Mouse (Mus musculus): ENCODE results near the gene Tyw5.

DNA sequence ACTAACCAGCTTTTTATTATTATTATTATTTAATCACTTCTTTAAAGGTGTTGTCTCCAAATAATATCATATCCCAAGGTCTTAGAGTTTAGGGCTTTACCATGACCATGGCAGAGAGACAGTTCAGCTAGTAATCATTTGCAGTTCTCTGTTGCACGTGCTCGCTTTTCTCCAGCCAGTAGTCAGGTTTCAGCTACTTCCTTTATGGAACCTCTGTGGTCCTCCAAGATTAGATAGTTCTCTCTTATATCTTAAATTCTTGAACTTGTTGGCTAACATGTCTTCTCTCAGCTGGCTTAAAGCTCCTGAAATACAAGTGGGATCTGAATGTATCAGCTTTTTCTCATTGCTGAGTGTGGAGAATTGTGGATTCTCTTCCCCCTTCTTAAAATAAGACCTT is 2.1 kb upstream of the Tyw5 start:
- no peak for TF ChIP-seq CTCF (IDR thresholded peaks at IDR 0.05; ENCODE audit: control insufficient read depth, insufficient read depth, insufficient replicate concordance, low read depth, low read length)
- no peak for TF ChIP-seq POLR2A (IDR thresholded peaks at IDR 0.05; ENCODE audit: control insufficient read depth, low read depth, low read length)
